Mouse (Mus musculus) layer of hippocampus, postnatal 14 days (tissue): Measurements from ENCODE around the gene Irak2. TPM values are rescaled to one million over a fixed set of nuclear protein-coding genes. Genes with fewer than 3 reads are reported as not detected.

Source experiments
- DNase-seq, 2 experiments: peaks; one replicate each; pipeline ENCODE4 v3.0.0; 2021 to 2022; ENCODE audit warnings: low spot score in 2 of 2, mixed read lengths in 1 of 2
- total RNA-seq, 2 experiments: library from RNA; stranded (reverse); gene quantifications; 2 replicates each; pipeline ENCODE4 v1.2.3; 2021

Irak2 gene
- total RNA-seq, 2 experiments from 2014 or later: 19.9 to 20.0 TPM

DNA sequence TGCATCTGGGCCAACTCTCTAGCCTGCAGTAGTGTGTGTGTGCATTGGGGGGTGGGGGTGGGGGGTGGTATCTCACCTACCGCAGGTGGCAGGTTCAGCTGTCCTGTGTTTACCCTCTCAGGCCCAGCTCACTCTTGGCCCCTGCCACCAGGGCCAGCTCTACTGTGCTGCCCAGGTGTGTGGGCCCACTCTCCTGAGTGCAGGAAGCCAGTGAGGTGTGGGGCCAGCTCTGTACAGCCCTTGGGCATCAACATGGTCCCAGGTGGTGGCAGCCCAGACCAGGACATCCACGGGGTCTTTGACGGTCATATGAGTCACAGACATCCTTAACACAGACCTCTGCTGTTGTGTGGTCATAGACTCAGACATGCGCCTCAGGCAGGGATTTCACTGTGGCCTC lies 5.4 kb upstream of the Irak2 start:
- no peak for DNase-seq

DNA sequence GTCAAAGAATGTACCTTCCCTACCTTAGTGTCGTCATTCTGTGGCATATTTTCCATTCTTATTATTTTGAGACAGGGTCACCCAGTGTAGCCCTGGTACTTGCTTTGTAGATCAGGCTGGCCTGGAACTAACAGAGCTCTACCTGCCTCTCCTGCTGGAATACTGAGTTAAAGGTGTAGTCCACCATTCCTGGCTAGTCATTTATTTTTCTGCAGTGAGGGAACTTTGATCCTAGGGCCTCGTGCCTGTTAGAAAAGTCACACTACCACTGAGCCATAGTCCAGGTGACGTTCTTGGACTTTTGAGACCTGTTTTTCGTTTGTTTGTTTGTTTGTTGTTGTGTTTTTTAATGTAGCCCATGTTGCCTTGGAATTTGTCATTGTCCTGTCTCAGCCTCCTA lies 934 bp downstream of the Irak2 start:
- DNase-seq: no peak

DNA sequence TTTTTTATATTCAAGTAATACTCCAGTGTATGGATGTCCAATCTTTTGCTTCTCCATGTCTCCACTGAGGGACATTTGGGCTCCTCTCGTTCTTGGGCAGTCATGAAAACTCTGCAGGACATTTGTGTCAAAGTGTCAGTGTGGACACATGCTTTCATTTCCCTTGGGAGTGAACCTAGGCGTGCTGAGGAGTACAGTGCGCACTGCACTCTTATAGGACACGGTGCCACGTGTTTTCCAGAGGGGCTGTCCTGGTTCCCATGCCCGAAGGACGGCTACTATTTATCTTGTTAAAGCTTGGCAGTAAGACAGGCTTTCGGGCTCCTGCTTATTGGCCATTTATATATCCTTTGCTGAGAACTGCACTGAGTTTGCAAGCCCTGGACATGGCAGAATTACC lies 4.3 kb downstream of the Irak2 start:
- no peak for DNase-seq

DNA sequence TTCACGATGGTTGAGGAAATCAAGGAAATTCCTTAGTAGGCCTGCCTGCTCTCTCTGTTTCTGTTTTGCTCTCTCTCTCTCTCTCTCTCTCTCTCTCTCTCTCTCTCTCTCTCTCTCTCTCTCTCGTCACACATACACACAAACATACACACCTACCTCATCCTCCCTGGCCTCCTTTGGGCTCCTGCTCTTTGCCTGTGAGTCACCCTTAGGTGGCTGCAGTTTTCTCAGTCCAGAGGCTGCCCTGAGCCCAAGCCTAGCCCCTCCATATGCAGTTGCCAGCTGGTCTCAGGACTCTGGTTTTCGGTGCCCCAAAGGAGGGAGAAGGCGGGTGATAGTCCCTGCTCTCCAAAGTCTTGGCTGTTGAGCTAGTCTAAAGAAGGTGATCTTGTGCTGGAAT lies 4.8 kb downstream of the Irak2 start:
- DNase-seq: no peak

DNA sequence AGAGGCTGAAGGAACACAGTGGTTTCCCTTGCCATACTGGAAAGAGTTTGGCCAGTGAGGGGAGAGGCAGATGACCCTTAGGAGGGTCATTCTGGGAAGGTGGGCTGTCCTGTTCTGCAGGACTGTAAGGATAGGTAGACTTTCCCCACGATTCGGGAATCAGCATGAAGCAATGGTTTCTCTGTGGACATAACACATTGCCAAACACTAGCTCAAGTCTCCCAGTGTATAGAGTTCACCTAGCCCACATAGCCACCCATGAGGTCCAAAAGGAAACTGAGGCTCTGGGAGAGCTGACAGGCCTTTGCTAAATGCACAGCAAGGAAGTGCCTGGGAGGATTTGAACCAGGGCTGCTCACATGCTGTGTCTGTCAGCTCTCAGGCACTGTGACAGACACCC lies 5.7 kb downstream of the Irak2 start:
- no peak for DNase-seq

DNA sequence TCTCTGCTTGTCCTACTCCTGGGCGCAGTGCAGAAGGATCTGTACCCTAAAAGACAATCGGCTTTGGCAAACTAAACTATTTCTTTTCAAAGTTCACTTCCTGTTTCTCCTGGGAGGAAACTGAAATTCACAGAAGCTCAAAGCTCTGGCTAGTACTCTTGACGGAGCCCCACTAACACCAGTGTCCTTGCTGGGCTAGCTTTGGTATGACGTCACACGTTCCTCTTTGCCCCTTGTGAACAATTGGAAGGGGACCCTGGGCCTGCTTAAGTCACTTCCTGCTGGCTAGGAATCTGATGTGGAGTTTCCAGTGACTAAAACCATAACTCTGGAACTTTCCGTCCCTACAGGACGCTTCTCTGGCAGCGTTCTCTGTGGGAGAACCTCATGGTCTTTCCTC lies 6.5 kb downstream of the Irak2 start:
- DNase-seq: peak in 1 of 2 experiments; percentile 57

DNA sequence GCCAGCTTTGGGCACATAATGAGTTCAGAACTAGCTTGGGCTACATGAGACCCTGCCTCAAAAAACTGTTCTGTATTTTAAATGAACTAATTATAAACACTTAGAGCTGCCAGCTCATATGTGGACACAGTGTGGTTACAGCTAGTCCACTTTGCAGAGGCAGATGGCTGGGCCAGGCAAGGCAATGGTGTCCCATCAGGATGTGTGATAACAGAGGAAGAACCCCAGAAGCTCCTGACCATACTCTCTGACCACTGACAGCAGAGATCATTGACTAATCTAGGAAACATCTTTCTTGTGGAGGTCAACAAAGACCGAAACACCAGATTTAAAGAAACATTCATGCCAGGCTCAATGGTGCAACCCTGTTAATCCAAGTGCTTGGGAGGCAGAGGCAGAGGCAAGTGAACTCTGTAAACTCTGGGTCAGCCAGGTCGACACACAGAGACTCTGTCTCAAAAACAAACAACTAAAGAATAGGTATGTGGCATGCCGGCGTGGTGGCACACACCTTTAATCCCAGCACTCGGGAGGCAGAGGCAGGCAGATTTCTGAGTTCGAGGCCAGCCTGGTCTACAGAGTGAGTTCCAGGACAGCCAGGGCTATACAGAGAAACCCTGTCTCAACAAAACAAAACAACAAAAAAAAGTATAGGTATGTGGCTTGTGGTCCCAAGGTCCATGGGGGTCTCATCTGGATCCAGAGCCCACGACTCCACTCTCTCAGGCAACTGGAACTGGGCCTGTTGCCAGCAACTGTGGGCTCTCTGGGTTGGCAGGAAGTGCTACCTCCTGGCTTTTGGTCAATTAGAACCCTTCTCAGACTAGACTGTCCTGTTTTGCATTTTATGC lies 11.3 kb downstream of the Irak2 start:
- peak in 1 of 2 experiments; percentile 43 for DNase-seq

DNA sequence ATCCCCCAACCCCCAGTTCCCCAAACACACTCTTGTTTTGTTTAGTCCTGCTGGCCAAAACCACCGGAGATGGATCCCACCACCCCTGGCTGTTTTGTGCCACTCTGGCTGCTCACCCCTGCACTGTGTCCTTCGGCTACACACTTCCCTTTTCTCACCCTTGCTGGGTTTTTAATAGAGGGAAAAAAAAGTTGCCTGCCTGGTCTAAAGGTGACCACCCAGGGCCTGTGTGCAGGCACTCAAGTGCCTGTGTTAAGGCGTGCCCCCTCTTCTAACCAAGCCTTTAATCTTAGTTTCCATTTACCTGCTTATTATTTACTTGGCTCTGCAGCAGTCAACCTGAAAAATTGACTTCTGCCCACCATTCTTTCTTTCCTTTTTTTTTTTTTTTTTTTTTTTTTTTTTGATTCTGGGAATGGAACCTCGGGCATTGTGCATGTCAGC lies 12.0 kb downstream of the Irak2 start:
- DNase-seq: no peak

DNA sequence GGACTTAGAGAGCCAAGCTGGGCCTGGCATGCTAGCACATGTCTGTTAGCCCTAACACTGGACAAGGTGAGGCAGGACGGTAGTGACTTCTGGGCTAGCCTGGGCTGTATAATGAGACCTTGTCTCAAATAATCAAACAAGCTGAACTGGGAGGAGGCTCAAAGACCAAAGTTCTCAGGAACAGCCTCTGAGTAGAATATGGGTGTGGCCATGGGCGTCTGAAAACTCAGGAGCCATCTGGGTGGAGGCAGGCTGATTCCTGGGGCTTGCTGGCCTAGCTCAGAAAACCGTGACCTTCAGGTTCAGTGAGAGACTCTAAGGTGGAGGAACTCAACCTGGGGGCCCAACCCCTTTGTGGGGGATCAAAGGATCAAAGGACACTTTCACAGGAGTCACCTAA lies 13.4 kb downstream of the Irak2 start:
- DNase-seq: no peak

DNA sequence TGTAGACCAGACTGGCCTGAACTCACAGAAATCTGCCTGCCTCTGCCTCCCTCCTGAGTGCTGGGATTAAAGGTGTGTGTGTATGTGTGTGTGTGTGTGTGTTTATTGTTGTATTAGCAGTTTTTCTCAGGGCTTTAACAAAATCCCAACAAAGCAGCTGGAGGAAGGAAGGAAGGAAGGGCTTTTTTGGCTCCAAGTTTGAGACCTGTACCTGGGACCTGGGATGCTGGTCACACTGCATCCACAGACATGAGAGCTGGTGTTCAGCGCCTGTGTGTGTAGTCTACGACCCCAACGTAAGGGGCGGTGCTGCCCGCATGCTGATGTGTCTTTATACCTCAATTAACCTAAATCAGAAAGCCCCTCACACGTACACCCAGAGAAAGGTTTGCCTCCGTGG lies 15.3 kb downstream of the Irak2 start:
- no peak for DNase-seq

DNA sequence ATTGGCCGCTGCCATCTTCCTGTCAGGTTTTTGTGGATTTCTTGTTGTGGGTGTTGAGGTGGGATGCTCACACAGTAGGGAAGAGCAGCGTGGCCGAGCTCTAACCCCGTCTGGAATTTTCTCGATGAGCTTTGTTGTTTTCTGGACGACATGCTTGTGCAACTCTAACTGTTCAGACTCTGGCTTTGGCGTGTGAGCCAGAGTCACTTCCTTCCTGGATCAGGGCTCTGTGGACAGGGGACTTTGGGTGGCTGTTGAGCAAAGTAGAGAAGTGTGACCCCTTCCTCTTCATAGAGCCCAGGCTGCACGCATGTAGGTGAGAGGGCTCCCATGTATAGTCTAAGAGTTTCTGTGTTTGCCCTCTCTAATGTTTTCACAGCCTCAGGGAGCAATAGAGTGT lies 15.8 kb downstream of the Irak2 start:
- no peak for DNase-seq

DNA sequence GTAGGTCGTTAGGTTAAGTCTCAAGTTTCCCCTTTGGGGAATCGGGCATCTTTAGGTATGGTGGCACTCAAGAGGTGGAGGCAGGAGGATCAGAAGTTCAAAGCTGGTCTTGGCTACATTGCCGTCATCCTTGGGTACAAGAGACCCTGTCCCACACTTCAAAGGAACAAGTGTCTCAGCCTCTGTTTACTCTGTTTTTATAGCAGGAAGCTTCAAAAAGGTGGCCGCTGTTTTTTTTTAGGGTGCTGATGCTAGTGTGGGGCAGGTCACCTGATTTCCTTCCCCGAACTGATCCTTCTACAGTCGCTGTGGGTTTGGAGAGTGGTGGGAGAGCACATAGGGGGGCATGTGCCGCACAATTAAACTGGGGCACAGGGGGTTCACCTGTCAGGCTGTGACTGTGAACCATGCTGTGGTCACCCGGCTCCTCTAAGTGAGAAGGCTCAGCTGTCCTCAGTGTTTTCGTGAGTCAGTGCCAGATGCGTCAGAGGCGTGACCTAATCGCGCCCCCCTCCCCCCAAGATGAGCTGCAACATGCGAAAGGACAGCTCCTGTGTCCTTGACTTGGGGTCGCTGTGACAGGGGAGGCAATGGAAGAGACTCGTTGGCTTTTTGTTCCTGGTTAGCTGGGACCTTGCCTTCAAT lies 16.6 kb downstream of the Irak2 start:
- DNase-seq: no peak

DNA sequence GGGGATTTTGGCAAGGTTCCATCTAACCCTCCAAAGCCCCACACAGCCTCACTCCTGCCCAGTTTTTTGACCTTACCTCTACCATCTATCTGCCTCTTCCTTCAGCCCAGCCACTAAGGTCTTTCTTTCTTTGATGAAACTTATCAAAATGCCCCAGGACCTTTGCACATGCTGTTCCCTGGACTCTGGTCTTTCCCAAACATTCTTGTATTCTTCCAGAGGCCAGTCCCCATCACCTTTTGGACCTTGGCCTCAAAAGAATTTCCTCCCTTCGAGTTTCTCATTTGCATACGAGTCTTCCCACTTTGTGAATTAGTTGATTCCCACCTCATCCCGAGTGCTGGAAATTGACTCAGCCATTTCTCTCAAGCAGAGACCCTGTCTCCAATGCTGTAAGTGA lies 17.2 kb downstream of the Irak2 start:
- no peak for DNase-seq

DNA sequence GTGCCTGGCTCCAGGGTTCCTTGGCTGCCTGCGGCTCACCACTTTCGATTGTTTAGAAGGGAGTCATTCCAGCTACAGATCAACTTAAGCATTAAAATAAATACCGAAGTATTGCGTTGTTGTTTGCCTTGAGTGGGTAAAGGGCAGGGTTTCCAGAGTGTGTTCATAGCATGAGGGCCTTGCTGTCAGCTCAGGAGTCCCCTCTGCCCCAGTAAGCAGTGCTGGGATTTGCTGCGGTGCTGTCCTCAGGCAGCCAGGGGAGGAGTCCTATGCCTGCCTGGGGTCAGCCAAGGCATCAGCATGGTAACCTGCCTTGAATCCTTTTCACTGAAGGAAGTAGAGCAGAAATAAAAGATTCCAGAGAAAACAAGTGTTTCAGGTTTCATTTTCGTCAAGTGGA lies 18.6 kb downstream of the Irak2 start:
- no peak for DNase-seq

DNA sequence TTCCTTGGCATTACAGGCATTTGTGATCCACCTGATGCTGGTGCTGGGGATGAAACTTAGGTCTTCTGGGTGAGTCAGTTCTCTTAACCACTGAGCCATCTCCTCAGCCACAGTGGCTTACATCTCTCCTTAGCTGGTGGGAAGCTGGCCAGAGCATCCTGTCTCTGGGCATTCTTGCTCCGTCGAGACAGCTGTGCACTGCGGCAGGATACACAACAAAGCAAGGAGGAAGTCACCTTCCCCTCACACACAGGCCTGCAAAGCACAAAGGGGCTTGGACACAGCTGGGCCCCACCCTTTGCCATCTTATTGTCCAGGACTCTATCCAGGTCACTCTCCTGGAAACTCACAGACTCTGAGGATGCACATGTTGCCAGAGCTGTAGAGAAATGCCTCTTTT lies 20.0 kb downstream of the Irak2 start:
- no peak for DNase-seq

DNA sequence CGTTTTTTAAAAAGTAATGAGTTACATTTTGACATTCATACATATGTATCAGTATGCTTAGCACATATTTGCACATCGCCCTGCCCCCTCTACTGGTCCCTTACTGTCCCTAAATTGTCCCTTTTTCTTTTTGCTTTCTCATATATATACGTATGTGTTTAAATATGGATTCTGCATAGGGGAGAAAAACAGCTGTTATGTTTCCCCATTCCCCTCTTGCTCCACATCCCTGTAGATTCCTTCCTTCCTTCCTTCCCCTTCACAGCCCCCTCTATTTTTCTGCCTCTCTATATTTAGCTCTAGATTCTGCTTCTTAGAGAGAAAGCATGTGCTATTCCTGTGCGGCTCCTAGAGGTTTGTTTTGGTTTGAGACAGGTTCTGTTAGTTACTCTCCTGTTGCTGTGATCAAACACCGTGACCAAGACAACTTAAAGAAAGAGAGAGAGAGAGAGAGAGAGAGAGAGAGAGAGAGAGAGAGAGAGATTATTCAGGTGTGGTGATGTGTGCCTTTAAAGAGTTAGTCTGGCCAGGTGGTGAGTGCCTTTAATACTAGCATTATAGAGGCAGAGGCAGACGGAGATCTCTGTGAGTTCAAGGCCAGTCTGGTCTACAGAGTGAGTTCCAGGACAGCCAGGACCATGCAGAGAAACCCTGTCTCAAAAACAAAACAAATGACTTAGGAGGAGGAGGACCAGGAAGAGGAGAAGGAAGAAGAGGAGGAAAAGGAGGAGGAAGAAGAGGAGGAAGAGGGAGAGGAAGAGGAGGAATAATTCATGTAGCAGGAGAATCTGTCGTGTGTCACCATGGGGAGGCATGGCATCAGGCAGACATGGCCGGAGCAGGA lies 21.6 kb downstream of the Irak2 start:
- DNase-seq: no peak

DNA sequence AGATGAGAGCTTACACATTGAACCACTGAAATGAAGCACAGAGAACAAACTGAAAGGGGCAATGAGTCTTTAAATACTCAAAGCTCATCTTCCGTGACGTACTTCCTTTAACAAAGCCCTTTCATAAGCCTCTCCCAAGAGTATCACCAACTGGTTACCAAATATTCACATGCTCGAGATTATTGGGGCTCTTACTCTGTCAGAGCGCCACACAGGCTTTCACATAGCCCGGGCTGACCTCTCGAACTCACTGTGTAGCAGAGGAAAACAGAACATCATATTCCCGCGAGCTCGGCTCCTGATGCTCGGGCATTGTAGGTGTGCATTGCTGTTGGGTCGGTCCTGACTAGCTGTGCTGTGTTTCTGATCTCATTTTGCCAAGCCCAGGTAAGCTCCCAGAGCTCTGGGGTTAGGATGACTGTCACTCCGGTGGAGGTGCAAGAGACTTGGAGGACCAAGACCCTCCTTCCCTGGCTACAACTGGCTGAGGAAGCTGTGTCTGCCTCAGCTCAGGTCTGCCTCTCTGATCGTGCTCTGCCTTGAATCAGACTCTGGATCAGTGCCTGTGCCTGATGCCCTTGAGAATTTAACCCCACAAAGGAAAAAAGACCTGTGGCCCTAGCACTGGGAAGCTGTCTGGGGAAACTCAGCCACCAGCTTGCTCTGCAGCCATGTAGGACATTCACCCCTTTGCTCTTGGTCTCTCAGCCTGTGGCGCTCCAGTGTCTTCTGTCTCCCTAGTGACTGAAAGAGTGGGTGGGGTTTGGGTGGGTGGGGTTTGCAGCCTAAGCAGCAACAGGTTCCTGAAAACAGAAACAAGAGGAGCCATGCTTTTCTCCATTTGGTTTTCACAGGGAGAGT lies 22.5 kb downstream of the Irak2 start:
- DNase-seq: no peak

DNA sequence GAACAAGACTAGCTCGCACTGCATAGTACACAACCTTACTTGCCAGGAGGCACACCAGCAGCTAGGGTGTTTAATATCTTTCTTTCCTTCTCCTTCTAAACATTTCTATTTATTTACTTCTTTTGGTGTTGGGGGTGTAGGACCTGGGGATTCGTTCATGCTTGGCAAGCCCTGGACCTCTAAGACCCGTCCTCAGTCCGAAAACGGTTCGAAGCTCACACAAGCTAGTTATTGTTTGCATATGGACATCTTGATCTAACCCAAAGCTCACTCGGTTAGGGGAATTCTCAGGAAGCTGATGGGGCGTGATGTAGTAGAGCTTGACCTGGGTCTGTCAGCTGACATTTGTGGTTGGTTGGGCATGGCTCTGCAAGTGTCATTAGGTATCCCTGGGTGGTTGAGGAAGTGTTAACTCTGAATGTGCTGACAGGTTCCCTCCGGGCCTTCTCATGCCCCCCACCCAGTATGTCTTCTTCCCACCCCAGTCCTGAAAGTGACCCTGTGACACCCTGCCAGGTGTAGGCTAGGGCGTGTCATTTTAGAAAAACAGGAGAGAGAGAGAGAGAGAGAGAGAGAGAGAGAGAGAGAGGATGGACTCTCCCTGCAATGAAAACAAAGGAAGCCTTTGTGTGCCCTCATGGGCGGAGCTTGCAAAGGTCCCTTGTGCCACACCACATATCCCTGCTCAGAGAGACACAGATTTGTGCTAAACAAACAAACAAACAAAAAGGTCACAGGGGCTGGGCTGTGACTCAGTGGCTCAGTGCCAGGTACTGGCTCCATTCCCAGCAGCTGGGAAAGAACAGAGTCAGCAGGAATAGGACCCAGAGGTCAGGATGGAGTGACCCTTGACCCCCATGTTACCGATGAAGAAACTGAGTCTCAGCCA lies 23.3 kb downstream of the Irak2 start:
- no peak for DNase-seq

DNA sequence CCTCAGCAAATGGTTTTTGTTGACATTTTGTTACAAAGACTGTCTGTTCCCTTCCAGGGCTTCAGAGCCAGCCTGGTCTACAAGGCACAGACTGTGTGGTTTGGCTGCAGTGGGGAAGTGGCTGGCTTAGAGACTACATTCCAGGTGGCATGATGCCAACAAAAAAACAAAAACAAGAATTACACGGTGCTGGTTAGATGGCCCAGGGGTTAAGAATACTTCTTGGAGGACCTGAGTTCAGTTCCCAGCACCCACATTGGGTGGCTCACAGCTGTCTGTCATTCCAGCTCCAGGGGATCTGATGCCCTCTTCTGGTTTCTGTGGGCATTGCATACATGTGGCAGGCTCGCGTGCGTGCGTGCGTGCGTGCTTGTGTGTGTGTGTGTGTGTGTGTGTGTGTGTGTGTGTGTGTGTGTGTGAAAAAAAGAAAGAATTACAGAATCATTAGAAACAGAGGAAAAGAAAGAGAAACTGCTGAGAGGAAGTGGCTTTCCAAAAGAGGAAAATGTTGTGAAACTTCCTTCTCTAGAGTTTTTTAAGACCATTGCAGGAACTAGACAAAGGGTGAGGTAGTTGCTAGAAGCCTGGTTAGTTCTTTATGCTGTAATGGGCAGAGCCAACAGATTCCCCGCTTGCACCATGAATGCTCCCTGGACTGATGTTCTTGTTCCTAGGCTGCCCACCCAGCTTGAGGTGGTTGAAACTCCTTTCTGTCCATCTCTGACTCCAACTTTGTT lies 24.9 kb downstream of the Irak2 start:
- no peak for DNase-seq
